Mouse (Mus musculus) embryonic facial prominence, embryonic 14.5 days (tissue): ENCODE measurements at regions not wholly inside any gene's neighbourhood (a gene's known extent, or its start where the extent isn't known, plus 50 kb on each side); places are given as distances from the start of the nearest gene placed in this dataset.

Experiments used
- ATAC-seq: fragments of 200-750 bp; cut with Nextera tagmentation; 2 replicates; pipeline ENCODE4 v1.8.0; 2017; ENCODE audit warnings: low read depth, moderate number of reproducible peaks, moderate TSS enrichment
- DNase-seq: peaks from one replicate; pipeline ENCODE4 v3.0.0-alpha.2; 2015; ENCODE audit warnings: low spot score
- H3K27ac ChIP-seq: fragments of 300-500 bp; sonication (generic); replicated peaks from 2 replicates; pipeline ENCODE4 v1.5.1; 2014; ENCODE audit warnings: low read depth, mild to moderate bottlenecking, low read length, moderate library complexity
- H3K27me3 ChIP-seq: fragments of 300-500 bp; sonication (generic); replicated peaks from 2 replicates; pipeline ENCODE4 v1.6.1; 2014; ENCODE audit warnings: low read length; ENCODE audit not compliant: control insufficient read depth, insufficient read depth
- H3K36me3 ChIP-seq: fragments of 300-500 bp; sonication (generic); 2 replicates; pipeline ENCODE4 v1.6.1; 2014; ENCODE audit warnings: low read length, mixed read lengths; ENCODE audit not compliant: control insufficient read depth, insufficient read depth
- H3K4me1 ChIP-seq: fragments of 300-500 bp; sonication (generic); 2 replicates; pipeline ENCODE4 v1.6.1; 2014; ENCODE audit warnings: antibody characterized with exemption, low read length; ENCODE audit not compliant: control insufficient read depth, insufficient read depth
- H3K4me2 ChIP-seq: fragments of 300-500 bp; sonication (generic); 2 replicates; pipeline ENCODE4 v1.6.1; 2014; ENCODE audit warnings: low read depth, mild to moderate bottlenecking, low read length, moderate library complexity, mixed read lengths
- H3K4me3 ChIP-seq: fragments of 300-500 bp; sonication (generic); 2 replicates; pipeline ENCODE4 v1.5.1; 2014; ENCODE audit warnings: low read depth, mild to moderate bottlenecking, low read length
- H3K9ac ChIP-seq: fragments of 300-500 bp; sonication (generic); 2 replicates; pipeline ENCODE4 v1.6.1; 2014; ENCODE audit warnings: low read depth, mild to moderate bottlenecking, low read length, moderate library complexity, mixed read lengths
- H3K9me3 ChIP-seq: fragments of 300-500 bp; sonication (generic); 2 replicates; pipeline ENCODE4 v1.6.1; 2016; ENCODE audit warnings: low read length; ENCODE audit not compliant: control insufficient read depth
- WGBS: fragments of 180-500 bp; shearing (Covaris S2); extraction: QIAGEN DNeasy Blood & Tissue Kit; methylation state at CpG from one replicate; pipeline ENCODE4 v1.1.7; 2014; 5-methylcytosine and 5-hydroxymethylcytosine counted together

DNA sequence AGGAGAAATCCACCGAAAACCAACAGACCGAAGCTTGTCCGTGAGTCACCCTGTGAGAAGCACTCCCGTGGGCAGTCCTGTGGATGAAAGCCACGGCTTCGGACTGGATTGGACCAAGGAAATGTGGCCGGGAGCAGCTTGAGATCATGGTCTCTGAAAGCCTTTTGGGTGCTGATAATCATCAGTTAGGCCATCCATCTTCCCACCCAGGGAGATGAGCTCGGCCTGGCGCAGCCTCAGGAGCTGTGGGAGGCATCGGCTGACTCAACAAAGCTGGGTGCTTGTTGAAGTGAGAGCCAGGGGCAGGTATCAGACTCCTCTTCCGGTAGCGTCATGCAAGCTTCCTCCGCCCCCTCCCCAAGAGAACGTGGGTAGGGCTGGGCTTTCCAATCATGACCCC lies 582.2 kb upstream of the Gm19410 start:
- H3K9me3 ChIP-seq, result 0 out of 2 replicates have a peak, but pooled peaks cover 4% of the 10 kb centered on the region
- H3K27ac ChIP-seq, result no peak overlapping the region
- H3K9ac ChIP-seq, result no peak overlapping the region
- DNase-seq (no peak), ATAC-seq (no peak)
- no peak overlapping the region for H3K4me3 ChIP-seq
- no peaks in the 10 kb centered on the region for H3K27me3 ChIP-seq
- no peak overlapping the region for H3K4me2 ChIP-seq
- H3K36me3 ChIP-seq, result no peaks in the 10 kb centered on the region
- 95% methylated on average over 13 of the region's 14 CpGs for WGBS
- H3K4me1 ChIP-seq, result 0 out of 2 replicates have a peak, but pooled peaks cover 4% of the 10 kb centered on the region

- no peak overlapping the region for H3K4me2 ChIP-seq
- ATAC-seq (no peak), DNase-seq (no peak)
- WGBS, result 57% methylated on average over 10 of the region's 10 CpGs
- no peaks in the 10 kb centered on the region for H3K36me3 ChIP-seq
- no peaks in the 10 kb centered on the region for H3K27me3 ChIP-seq
- H3K9me3 ChIP-seq, result 0 out of 2 replicates have a peak, but pooled peaks cover 4% of the 10 kb centered on the region
- H3K4me3 ChIP-seq, result no peak overlapping the region
- H3K4me1 ChIP-seq, result peaks cover 6% of the 10 kb centered on the region; the same call in 1 of the 2 replicates
- H3K9ac ChIP-seq, result no peak overlapping the region
- no peak overlapping the region for H3K27ac ChIP-seq
These were observed 580.4 kb upstream of the Gm19410 start for GRCm38 (mm10) chr8:35185165-35185564.

GRCm38 (mm10) chr8:35188531-35188930 lies 577.1 kb upstream of the Gm19410 start:
- 91% methylated on average over 8 of the region's 8 CpGs for WGBS
- Histone ChIP-seq H3K4me3 (no peak overlapping the region), H3K4me2 (no peak overlapping the region), H3K27ac (no peak overlapping the region), H3K9me3 (0 out of 2 replicates have a peak, but pooled peaks cover under 1% of the 10 kb centered on the region), H3K4me1 (peaks cover 7% of the 10 kb centered on the region; the same call in 1 of the 2 replicates), H3K36me3 (no peaks in the 10 kb centered on the region), H3K9ac (no peak overlapping the region), H3K27me3 (no peaks in the 10 kb centered on the region)
- DNase-seq (no peak), ATAC-seq (no peak)

DNA sequence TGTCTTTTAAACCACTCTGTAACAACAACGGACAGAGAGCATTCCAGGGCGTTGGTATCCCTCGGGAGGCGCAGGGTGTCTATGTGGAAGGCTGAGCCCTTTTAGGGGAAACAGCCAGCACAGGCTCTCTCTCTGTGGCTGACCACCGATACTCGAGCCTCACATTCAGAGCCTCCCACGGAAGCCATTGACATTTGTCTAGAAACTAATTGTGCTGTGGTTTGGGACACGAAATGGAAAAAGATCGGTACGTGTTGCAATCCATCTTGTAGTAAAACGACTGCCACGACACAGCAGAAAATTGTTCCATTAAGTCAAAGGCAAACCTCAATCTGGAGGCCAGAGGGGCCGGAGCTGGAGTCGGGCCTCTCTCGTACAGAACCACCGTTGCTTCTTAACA lies 575.9 kb upstream of the Gm19410 start:
- peak; percentile 52 for DNase-seq
- peak overlapping the region; percentile 33; the same call in 1 of the 2 replicates for H3K27ac ChIP-seq

GRCm38 (mm10) chr8:35192515-35192914 lies 573.1 kb upstream of the Gm19410 start:
- H3K27ac ChIP-seq, result no peak overlapping the region
- 41% methylated on average over 3 of the region's 3 CpGs for WGBS
- no peaks in the 10 kb centered on the region for H3K27me3 ChIP-seq
- H3K36me3 ChIP-seq, result no peaks in the 10 kb centered on the region
- peaks cover 12% of the 10 kb centered on the region; the same call in 1 of the 2 replicates for H3K4me1 ChIP-seq
- DNase-seq (no peak), ATAC-seq (no peak)
- H3K9me3 ChIP-seq, result no peaks in the 10 kb centered on the region
- no peak overlapping the region for H3K4me3 ChIP-seq
- no peak overlapping the region for H3K4me2 ChIP-seq
- no peak overlapping the region for H3K9ac ChIP-seq

More for the DNA sequence above, 575.9 kb upstream of the Gm19410 start:
- Histone ChIP-seq H3K27me3 (no peaks in the 10 kb centered on the region), H3K9me3 (no peaks in the 10 kb centered on the region), H3K4me1 (peaks cover 11% of the 10 kb centered on the region; the same call in 1 of the 2 replicates), H3K4me2 (no peak overlapping the region), H3K9ac (no peak overlapping the region), H3K36me3 (no peaks in the 10 kb centered on the region), H3K4me3 (no peak overlapping the region)
- 71% methylated on average over 16 of the region's 16 CpGs for WGBS
- no peak for ATAC-seq

- no peaks in the 10 kb centered on the region for H3K36me3 ChIP-seq
- peak; percentile 95 for DNase-seq
- H3K4me2 ChIP-seq, result no peak overlapping the region
- no peaks in the 10 kb centered on the region for H3K9me3 ChIP-seq
- no peak overlapping the region for H3K4me3 ChIP-seq
- no peaks in the 10 kb centered on the region for H3K27me3 ChIP-seq
- peak; percentile 81 for ATAC-seq
- peak overlapping the region; percentile 49 for H3K27ac ChIP-seq
- H3K4me1 ChIP-seq, result peaks cover 22% of the 10 kb centered on the region; the same call in 1 of the 2 replicates
- H3K9ac ChIP-seq, result no peak overlapping the region
- WGBS, result 7% methylated on average over 1 of the region's 1 CpGs
These were observed 571.8 kb upstream of the Gm19410 start for GRCm38 (mm10) chr8:35193771-35194170.

DNA sequence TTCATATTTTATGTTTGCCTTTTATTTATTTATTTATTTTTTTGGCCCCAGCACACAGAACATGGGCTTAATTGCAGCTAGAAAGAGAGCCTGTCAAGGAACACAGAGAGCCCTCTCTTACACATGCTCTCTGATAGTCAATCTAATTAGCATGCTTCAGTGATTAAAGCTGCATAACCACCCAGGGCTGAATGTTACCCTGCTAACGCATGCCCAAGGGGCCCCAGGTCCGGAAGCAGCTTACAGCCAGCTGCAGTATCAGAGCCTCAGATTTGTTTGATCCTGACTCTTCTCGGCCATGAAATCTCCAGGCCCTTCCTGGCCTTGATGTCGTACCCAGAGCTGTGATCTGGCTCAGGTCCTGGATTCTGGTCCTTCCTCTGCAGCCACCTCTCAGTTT lies 569.4 kb upstream of the Gm19410 start:
- peaks cover 23% of the 10 kb centered on the region; the same call in 1 of the 2 replicates for H3K4me1 ChIP-seq
- no peaks in the 10 kb centered on the region for H3K27me3 ChIP-seq
- no peak overlapping the region for H3K9ac ChIP-seq
- 24% methylated on average over 4 of the region's 4 CpGs for WGBS
- H3K27ac ChIP-seq, result no peak overlapping the region
- ATAC-seq, result peak; percentile 70
- no peak overlapping the region for H3K4me2 ChIP-seq
- peak; percentile 74 for DNase-seq
- H3K9me3 ChIP-seq, result no peaks in the 10 kb centered on the region
- no peaks in the 10 kb centered on the region for H3K36me3 ChIP-seq
- no peak overlapping the region for H3K4me3 ChIP-seq

GRCm38 (mm10) chr8:35198766-35199165 lies 566.8 kb upstream of the Gm19410 start:
- H3K9me3 ChIP-seq, result no peaks in the 10 kb centered on the region
- H3K4me3 ChIP-seq, result no peak overlapping the region
- H3K27ac ChIP-seq, result no peak overlapping the region
- H3K9ac ChIP-seq, result no peak overlapping the region
- H3K36me3 ChIP-seq, result no peaks in the 10 kb centered on the region
- no peak for ATAC-seq
- no peaks in the 10 kb centered on the region for H3K27me3 ChIP-seq
- no peak overlapping the region for H3K4me2 ChIP-seq
- peaks cover 23% of the 10 kb centered on the region; the same call in 1 of the 2 replicates for H3K4me1 ChIP-seq
- no peak for DNase-seq
- 39% methylated on average over 2 of the region's 2 CpGs for WGBS

- no peak overlapping the region for H3K9ac ChIP-seq
- WGBS, result 51% methylated on average over 12 of the region's 12 CpGs
These were observed 564.2 kb upstream of the Gm19410 start for GRCm38 (mm10) chr8:35201416-35201815.

More at GRCm38 (mm10) chr8:35201416-35201815, 564.2 kb upstream of the Gm19410 start:
- Histone ChIP-seq H3K36me3 (no peaks in the 10 kb centered on the region), H3K4me3 (no peak overlapping the region), H3K9me3 (no peaks in the 10 kb centered on the region), H3K27me3 (no peaks in the 10 kb centered on the region), H3K4me2 (peak overlapping the region; percentile 23), H3K4me1 (peaks cover 19% of the 10 kb centered on the region), H3K27ac (peak overlapping the region; percentile 19; the same call in 1 of the 2 replicates)
- ATAC-seq (no peak), DNase-seq (peak; percentile 65)
